Mouse (Mus musculus) MEL (cell line): Measurements from ENCODE around the gene Opa3.
A peak's percentile ranks its signal among the peaks of the same experiment; 100 is the strongest.

ENCODE experiments used
- CHD1 ChIP-seq: IDR thresholded peaks from 2 replicates; pipeline ENCODE4 v1.6.1; 2012; ENCODE audit warnings: low read depth, mild to moderate bottlenecking, inconsistent platforms, low read length, improper control_type of control experiment
- CTCF ChIP-seq, 3 experiments: IDR thresholded peaks in 2 of 3; conservative IDR thresholded peaks in 1 of 3; 2 replicates each; pipeline ENCODE4 v1.5.1; 2011 to 2012; ENCODE audit warnings: low read length in 3 of 3, low read depth in 2 of 3, mild to moderate bottlenecking in 2 of 3, improper control_type of control experiment in 1 of 3, inconsistent platforms in 1 of 3, mixed read lengths in 1 of 3, moderate library complexity in 1 of 3; ENCODE audit not compliant: control insufficient read depth in 1 of 3, insufficient read depth in 1 of 3, poor library complexity in 1 of 3, severe bottlenecking in 1 of 3
- EP300 ChIP-seq, 2 experiments: IDR thresholded peaks; 2 replicates each; pipeline ENCODE4 v1.6.1; 2011; ENCODE audit warnings: improper control_type of control experiment in 2 of 2, low read length in 2 of 2, low read depth in 1 of 2, mild to moderate bottlenecking in 1 of 2
- POLR2AphosphoS5 ChIP-seq: IDR thresholded peaks from 2 replicates; pipeline ENCODE4 v1.6.1; 2012; ENCODE audit warnings: low read depth, borderline replicate concordance, mild to moderate bottlenecking, inconsistent platforms, low read length, moderate library complexity, mixed read lengths
- TAL1 ChIP-seq: IDR thresholded peaks from 2 replicates; pipeline ENCODE4 v1.6.1; 2012; ENCODE audit warnings: mild to moderate bottlenecking, inconsistent platforms, low read length, moderate library complexity, mixed read lengths
- USF2 ChIP-seq, 2 experiments: IDR thresholded peaks; 2 replicates each; pipeline ENCODE4 v1.6.1; 2011 to 2012; ENCODE audit warnings: improper control_type of control experiment in 2 of 2, low read length in 2 of 2, borderline replicate concordance in 1 of 2, inconsistent platforms in 1 of 2, low read depth in 1 of 2, mild to moderate bottlenecking in 1 of 2; ENCODE audit not compliant: insufficient read depth in 1 of 2

DNA sequence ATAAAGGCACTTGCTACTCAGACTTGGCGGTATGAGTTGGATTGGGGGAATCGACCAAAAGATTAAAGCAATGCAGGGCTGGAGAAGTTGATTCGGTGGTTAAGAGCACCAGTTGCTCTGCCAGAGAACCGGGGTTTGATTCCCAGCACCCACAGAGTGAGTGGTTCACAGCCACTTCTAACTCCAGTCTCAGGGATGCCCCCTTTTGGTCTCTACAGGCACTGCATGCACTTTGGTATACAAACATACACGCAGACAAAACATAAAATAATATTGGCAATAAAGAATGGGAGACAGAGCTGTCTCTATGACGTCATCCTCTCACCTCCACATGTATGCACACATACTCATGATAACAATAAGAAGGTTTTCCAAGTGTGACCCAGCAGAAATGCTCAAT is 68.9 kb downstream of the Opa3 start:
- TF ChIP-seq CTCF (IDR thresholded peaks at IDR 0.05 in 2 of 3, conservative IDR thresholded peaks at IDR 0.05 in 1 of 3; ENCODE audit: control insufficient read depth in 1 of 3, insufficient read depth in 1 of 3, low read depth in 2 of 3, low read length in 3 of 3, poor library complexity in 1 of 3, severe bottlenecking in 1 of 3) = peak in 2 of 3 experiments; percentile 35 to 39; a peak in 4 of 6 replicates
- TF ChIP-seq POLR2AphosphoS5 = no peak
- TF ChIP-seq TAL1 = no peak
- TF ChIP-seq USF2 (IDR thresholded peaks at IDR 0.05; ENCODE audit: borderline replicate concordance in 1 of 2, insufficient read depth in 1 of 2, low read depth in 1 of 2, low read length in 2 of 2) = no peak
- no peak for TF ChIP-seq EP300 (IDR thresholded peaks at IDR 0.05; ENCODE audit: low read depth in 1 of 2, low read length in 2 of 2)
- no peak for TF ChIP-seq CHD1
